Mouse (Mus musculus) gastrocnemius, adult 8-10 months (tissue): ENCODE data around the gene Chrm4. TPM values are rescaled to one million over a fixed set of nuclear protein-coding genes. Genes with fewer than 3 reads are reported as not detected.

Experiments
- DNase-seq, 2 experiments: peaks; one replicate each; pipeline ENCODE4 v3.0.0; 2022; ENCODE audit warnings: low spot score in 2 of 2
- total RNA-seq, 4 experiments: library from RNA; stranded (reverse); gene quantifications; 2 replicates each; pipeline ENCODE4 v1.2.4; 2022

Gene Chrm4
- total RNA-seq, 4 experiments from 2014 or later, result not detected

GRCm38 (mm10) chr2:91922586-91923414 is 4.2 kb upstream of the Chrm4 start:
- DNase-seq, result no peak

- no peak for DNase-seq
These were observed 3.4 kb upstream of the Chrm4 start for GRCm38 (mm10) chr2:91923415-91924337.

GRCm38 (mm10) chr2:91924726-91925125 is 2.3 kb upstream of the Chrm4 start:
- no peak for DNase-seq

GRCm38 (mm10) chr2:91925442-91925841 is 1.6 kb upstream of the Chrm4 start:
- DNase-seq, result no peak

GRCm38 (mm10) chr2:91927826-91928533 is 931 bp downstream of the Chrm4 start:
- DNase-seq, result peak; percentile 68

GRCm38 (mm10) chr2:91928534-91929350 is 1.7 kb downstream of the Chrm4 start:
- DNase-seq, result no peak

GRCm38 (mm10) chr2:91929455-91929854 is 2.4 kb downstream of the Chrm4 start:
- no peak for DNase-seq

- DNase-seq, result no peak
These were observed 2.9 kb downstream of the Chrm4 start for GRCm38 (mm10) chr2:91929936-91930335.

- DNase-seq, result no peak
These were observed 3.8 kb downstream of the Chrm4 start for GRCm38 (mm10) chr2:91930761-91931291.

- DNase-seq, result no peak
These were observed 4.5 kb downstream of the Chrm4 start for GRCm38 (mm10) chr2:91931328-91932159.

- no peak for DNase-seq
These were observed 5.2 kb downstream of the Chrm4 start, which contains the start of gene Mdk for GRCm38 (mm10) chr2:91932160-91932711. Mdk (minus strand) TSS chr2:91932297.

GRCm38 (mm10) chr2:91932737-91933350 is 5.8 kb downstream of the Chrm4 start:
- DNase-seq, result no peak

GRCm38 (mm10) chr2:91933471-91933870 is 6.4 kb downstream of the Chrm4 start:
- DNase-seq, result no peak

- DNase-seq, result no peak
These were observed 7.0 kb downstream of the Chrm4 start for GRCm38 (mm10) chr2:91934016-91934415.

GRCm38 (mm10) chr2:91934826-91935525 is 7.9 kb downstream of the Chrm4 start:
- no peak for DNase-seq

- no peak for DNase-seq
These were observed 9.1 kb downstream of the Chrm4 start for GRCm38 (mm10) chr2:91936154-91936553.

GRCm38 (mm10) chr2:91939303-91939935 is 12.4 kb downstream of the Chrm4 start:
- no peak for DNase-seq

GRCm38 (mm10) chr2:91942356-91942755 is 15.3 kb downstream of the Chrm4 start:
- no peak for DNase-seq
